Mouse (Mus musculus) gastrocnemius, postnatal 10 days (tissue): ENCODE measurements at regions not wholly inside any gene's neighbourhood (a gene's known extent, or its start where the extent isn't known, plus 50 kb on each side); places are given as distances from the start of the nearest gene placed in this dataset.
A peak's percentile ranks its signal among the peaks of the same experiment; 100 is the strongest.

Experiments used
- DNase-seq: peaks from one replicate; pipeline ENCODE4 v3.0.0; 2021; ENCODE audit warnings: mixed read lengths

- peak; percentile 57 for DNase-seq
Measured at GRCm38 (mm10) chr10:38875667-38876245, 54.2 kb upstream of the Rfpl4b start.

GRCm38 (mm10) chr10:38879271-38879670 lies 57.7 kb upstream of the Rfpl4b start:
- no peak for DNase-seq

GRCm38 (mm10) chr10:38880642-38881187 lies 59.1 kb upstream of the Rfpl4b start:
- no peak for DNase-seq

- DNase-seq: no peak
Measured at GRCm38 (mm10) chr10:38882154-38882553, 60.6 kb upstream of the Rfpl4b start.

GRCm38 (mm10) chr10:38883816-38884599 lies 62.4 kb upstream of the Rfpl4b start:
- no peak for DNase-seq

- no peak for DNase-seq
Measured at GRCm38 (mm10) chr10:38884641-38885040, 63.1 kb upstream of the Rfpl4b start.

GRCm38 (mm10) chr10:38886441-38886840 lies 64.9 kb upstream of the Rfpl4b start:
- DNase-seq: no peak

GRCm38 (mm10) chr10:38887896-38888295 lies 66.3 kb upstream of the Rfpl4b start:
- no peak for DNase-seq

- DNase-seq: no peak
Measured at GRCm38 (mm10) chr10:38894706-38895105, 70.6 kb upstream of the Lama4 start.

GRCm38 (mm10) chr10:38895656-38896055 lies 69.7 kb upstream of the Lama4 start:
- DNase-seq: no peak

- DNase-seq: no peak
Measured at GRCm38 (mm10) chr10:38897573-38897972, 67.7 kb upstream of the Lama4 start.

GRCm38 (mm10) chr10:38906121-38906520 lies 59.2 kb upstream of the Lama4 start:
- DNase-seq: no peak

GRCm38 (mm10) chr10:38907835-38908234 lies 57.5 kb upstream of the Lama4 start:
- no peak for DNase-seq

- peak; percentile 69 for DNase-seq
Measured at GRCm38 (mm10) chr10:38908277-38908676, 57.0 kb upstream of the Lama4 start.

- no peak for DNase-seq
Measured at GRCm38 (mm10) chr10:38909152-38909732, 56.1 kb upstream of the Lama4 start.

- no peak for DNase-seq
Measured at GRCm38 (mm10) chr10:38909843-38910242, 55.5 kb upstream of the Lama4 start.

GRCm38 (mm10) chr10:38913013-38913412 lies 52.3 kb upstream of the Lama4 start:
- no peak for DNase-seq
